Mouse (Mus musculus) heart, embryonic 14.5 days (tissue): Measurements from ENCODE around the gene Tbc1d2. TPM values are rescaled to one million over a fixed set of nuclear protein-coding genes. Genes with fewer than 3 reads are reported as not detected.

ENCODE experiments used
- ATAC-seq: fragments of 200-750 bp; cut with Nextera tagmentation; 2 replicates; pipeline ENCODE4 v1.8.0; 2017; ENCODE audit warnings: low read depth, moderate TSS enrichment; ENCODE audit not compliant: insufficient number of reproducible peaks, insufficient read depth, low FRiP score
- H3K27ac ChIP-seq, 2 experiments: fragments of 200-500 bp in 1 of 2; fragments of 300-500 bp in 1 of 2; sonication (generic) in 1 of 2; replicated peaks in 1 of 2; 2 replicates each; pipeline ENCODE4 v1.5.1; 2012 to 2014; ENCODE audit warnings: low read depth in 2 of 2, low read length in 2 of 2, control low read depth in 1 of 2, mild to moderate bottlenecking in 1 of 2, mixed read lengths in 1 of 2; ENCODE audit not compliant: control insufficient read depth in 1 of 2, insufficient read depth in 1 of 2
- H3K27me3 ChIP-seq: fragments of 300-500 bp; sonication (generic); 2 replicates; pipeline ENCODE4 v1.6.1; 2014; ENCODE audit warnings: mild to moderate bottlenecking, low read length, control low read depth; ENCODE audit not compliant: control insufficient read depth, insufficient read depth
- H3K36me3 ChIP-seq: fragments of 300-500 bp; sonication (generic); 2 replicates; pipeline ENCODE4 v1.6.1; 2014; ENCODE audit warnings: mild to moderate bottlenecking, control low read depth, low read length, mixed read lengths; ENCODE audit not compliant: control insufficient read depth, insufficient read depth
- H3K4me1 ChIP-seq, 2 experiments: fragments of 200-500 bp in 1 of 2; fragments of 300-500 bp in 1 of 2; sonication (generic) in 1 of 2; 2 replicates each; pipeline ENCODE4 v1.6.1; 2012 to 2014; ENCODE audit warnings: low read length in 2 of 2, control low read depth in 1 of 2, mixed read lengths in 1 of 2; ENCODE audit not compliant: control insufficient read depth in 2 of 2, insufficient read depth in 2 of 2
- H3K4me2 ChIP-seq: fragments of 300-500 bp; sonication (generic); 2 replicates; pipeline ENCODE4 v1.6.1; 2014; ENCODE audit warnings: mild to moderate bottlenecking, low read length
- H3K4me3 ChIP-seq, 2 experiments: fragments of 200-500 bp in 1 of 2; fragments of 300-500 bp in 1 of 2; sonication (generic) in 1 of 2; 2 replicates each; pipeline ENCODE4 v1.5.1; 2012 to 2014; ENCODE audit warnings: low read length in 2 of 2, mild to moderate bottlenecking in 2 of 2, control low read depth in 1 of 2, low read depth in 1 of 2, moderate library complexity in 1 of 2; ENCODE audit not compliant: control insufficient read depth in 1 of 2, insufficient read depth in 1 of 2
- H3K9ac ChIP-seq: fragments of 300-500 bp; sonication (generic); 2 replicates; pipeline ENCODE4 v1.6.1; 2014; ENCODE audit warnings: mild to moderate bottlenecking, low read length
- H3K9me3 ChIP-seq: fragments of 300-500 bp; sonication (generic); 2 replicates; pipeline ENCODE4 v1.6.1; 2016; ENCODE audit warnings: low read length, control low read depth; ENCODE audit not compliant: control insufficient read depth
- WGBS: fragments of 180-500 bp; shearing (Covaris S2); extraction: QIAGEN DNeasy Blood & Tissue Kit; methylation state at CpG from one replicate; pipeline ENCODE4 v1.1.7; 2014; 5-methylcytosine and 5-hydroxymethylcytosine counted together
- polyA plus RNA-seq: library from polyadenylated mRNA; unstranded; fragments of >200 nt; fragmentation: Nextera tagmentation; extraction: Ambion mirVana; gene quantifications from 2 replicates; pipeline ENCODE4 v1.2.1, GENCODE M21; 2014

Gene Tbc1d2
- polyA plus RNA-seq, 1 experiment from 2014 or later, result 0.26 TPM

DNA sequence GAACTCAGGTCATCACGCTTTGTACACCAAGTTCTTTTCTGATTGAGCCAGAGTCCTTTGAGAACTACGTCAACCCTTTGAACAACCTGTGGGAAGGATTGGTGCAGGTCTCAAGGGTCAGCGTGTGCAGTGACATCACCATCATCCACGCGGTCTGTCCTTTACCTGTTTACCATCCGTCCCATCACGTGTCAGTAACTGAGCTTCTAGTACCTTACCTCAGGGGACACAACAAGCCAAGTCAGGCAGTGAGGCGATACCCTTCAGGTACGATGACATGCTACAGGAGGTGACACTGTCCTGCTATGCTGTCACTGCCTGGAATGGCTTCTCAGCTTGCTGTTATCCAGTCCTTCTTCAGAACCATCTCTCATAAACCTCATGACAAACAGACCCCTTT is 11.4 kb upstream of the Tbc1d2 start:
- Histone ChIP-seq H3K27ac (no peak overlapping the region), H3K9me3 (no peaks in the 10 kb centered on the region), H3K4me3 (no peak overlapping the region), H3K9ac (no peak overlapping the region), H3K36me3 (no peaks in the 10 kb centered on the region), H3K4me1 (peaks cover 10 to 17% of the 10 kb centered on the region in 2 experiments), H3K4me2 (no peak overlapping the region), H3K27me3 (no peaks in the 10 kb centered on the region)
- no peak for ATAC-seq
- 74% methylated on average over 9 of the region's 9 CpGs for WGBS

GRCm38 (mm10) chr4:46658946-46659345 is 8.9 kb upstream of the Tbc1d2 start:
- H3K36me3 ChIP-seq, result no peaks in the 10 kb centered on the region
- no peak overlapping the region for H3K9ac ChIP-seq
- H3K4me3 ChIP-seq, result no peak overlapping the region
- no peak overlapping the region for H3K27ac ChIP-seq
- peaks cover 8% of the 10 kb centered on the region; the same call in 1 of the 2 replicates for H3K27me3 ChIP-seq
- H3K9me3 ChIP-seq, result no peaks in the 10 kb centered on the region
- H3K4me2 ChIP-seq, result no peak overlapping the region
- WGBS, result 71% methylated on average over 5 of the region's 5 CpGs
- no peak for ATAC-seq
- H3K4me1 ChIP-seq, result peaks cover under 1 to 2% of the 10 kb centered on the region in 2 experiments; a peak in 3 of 4 replicates

DNA sequence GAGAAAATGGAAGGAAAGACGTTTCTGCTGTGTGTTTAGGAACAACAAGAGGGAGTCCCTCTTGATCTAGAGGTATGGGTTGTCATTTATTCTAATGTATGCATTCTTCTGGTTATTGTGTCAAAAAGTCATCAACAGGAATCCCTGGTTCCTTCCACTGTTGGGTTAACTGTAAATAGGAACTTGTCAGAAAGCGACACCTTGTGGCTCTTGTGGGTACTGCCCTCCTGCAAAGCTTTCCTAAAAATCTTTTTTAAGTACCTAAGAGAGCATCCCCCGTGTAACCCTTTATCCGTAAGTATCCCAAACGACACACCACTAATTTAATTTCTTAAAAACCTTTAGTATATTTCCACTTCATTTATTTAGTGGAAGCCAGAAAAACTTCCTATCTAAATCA is 7.1 kb upstream of the Tbc1d2 start:
- no peak overlapping the region for H3K9ac ChIP-seq
- no peak for ATAC-seq
- WGBS, result 7% methylated on average over 5 of the region's 5 CpGs

DNA sequence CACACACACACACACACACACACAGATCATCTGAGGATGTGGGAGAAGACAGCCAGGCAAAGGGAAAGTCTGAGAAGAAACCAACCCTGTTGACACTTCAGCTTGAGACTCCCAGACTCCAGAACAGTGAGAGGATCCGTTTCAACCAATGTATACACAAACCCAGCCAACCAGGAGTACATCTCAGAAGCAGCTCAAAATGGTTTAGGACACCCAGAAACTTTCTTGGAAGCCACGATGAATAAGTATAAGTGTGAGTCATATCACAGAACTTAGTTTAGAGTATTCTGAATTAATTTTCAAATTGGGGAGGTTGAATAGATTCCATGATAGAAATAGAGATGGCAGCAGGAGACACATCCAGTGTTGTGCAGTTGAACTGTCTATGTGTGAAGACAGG is 5.9 kb upstream of the Tbc1d2 start:
- no peak overlapping the region for H3K4me2 ChIP-seq
- H3K4me3 ChIP-seq, result no peak overlapping the region
- no peaks in the 10 kb centered on the region for H3K9me3 ChIP-seq
- no peak overlapping the region for H3K27ac ChIP-seq
- no peak overlapping the region for H3K9ac ChIP-seq
- WGBS, result 66% methylated on average over 2 of the region's 2 CpGs
- H3K27me3 ChIP-seq, result peaks cover 30% of the 10 kb centered on the region
- no peaks in the 10 kb centered on the region for H3K36me3 ChIP-seq
- no peaks in the 10 kb centered on the region for H3K4me1 ChIP-seq
- ATAC-seq, result no peak

More for the DNA sequence above, 7.1 kb upstream of the Tbc1d2 start:
- Histone ChIP-seq H3K9me3 (no peaks in the 10 kb centered on the region), H3K36me3 (no peaks in the 10 kb centered on the region), H3K27ac (no peak overlapping the region), H3K4me2 (no peak overlapping the region), H3K4me3 (no peak overlapping the region), H3K27me3 (peaks cover 19% of the 10 kb centered on the region), H3K4me1 (no peaks in the 10 kb centered on the region)

- Histone ChIP-seq H3K27me3 (peaks cover 32% of the 10 kb centered on the region), H3K4me3 (no peak overlapping the region)
- 55% methylated on average over 1 of the region's 1 CpGs for WGBS
Observed at GRCm38 (mm10) chr4:46655298-46655697, 5.3 kb upstream of the Tbc1d2 start.

DNA sequence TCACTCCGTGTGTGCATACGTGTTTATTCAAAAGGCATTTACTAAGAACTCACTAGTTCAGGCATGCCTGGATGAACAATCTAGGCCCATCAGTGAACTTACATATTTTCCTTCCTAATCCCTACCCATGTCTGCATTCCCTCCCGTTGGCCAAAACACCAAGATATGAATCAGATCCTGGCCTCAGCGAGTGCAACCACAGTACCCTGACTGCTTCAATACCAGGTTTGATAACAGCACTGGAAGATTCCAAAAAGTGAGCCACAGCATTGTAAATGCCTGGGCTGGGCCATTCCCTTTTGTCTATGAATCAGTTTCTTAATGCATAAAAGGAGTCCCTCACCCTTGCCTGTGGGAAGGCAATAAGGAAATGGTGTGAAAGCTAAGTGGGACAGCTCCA is 848 bp downstream of the Tbc1d2 start:
- Histone ChIP-seq H3K27me3 (peaks cover 40% of the 10 kb centered on the region), H3K36me3 (no peaks in the 10 kb centered on the region), H3K9ac (no peak overlapping the region), H3K4me3 (peak overlapping the region; percentile 75 to 82; a peak in 2 of 4 replicates), H3K9me3 (no peaks in the 10 kb centered on the region), H3K27ac (no peak overlapping the region), H3K4me2 (peak overlapping the region; percentile 96), H3K4me1 (peaks cover 6% of the 10 kb centered on the region in 2 experiments)
- no peak for ATAC-seq
- WGBS, result 59% methylated on average over 4 of the region's 4 CpGs

More at GRCm38 (mm10) chr4:46655298-46655697, 5.3 kb upstream of the Tbc1d2 start:
- Histone ChIP-seq H3K9me3 (no peaks in the 10 kb centered on the region), H3K36me3 (no peaks in the 10 kb centered on the region), H3K4me1 (no peaks in the 10 kb centered on the region; a peak in 2 of 4 replicates), H3K4me2 (no peak overlapping the region), H3K27ac (no peak overlapping the region), H3K9ac (no peak overlapping the region)
- ATAC-seq, result no peak

DNA sequence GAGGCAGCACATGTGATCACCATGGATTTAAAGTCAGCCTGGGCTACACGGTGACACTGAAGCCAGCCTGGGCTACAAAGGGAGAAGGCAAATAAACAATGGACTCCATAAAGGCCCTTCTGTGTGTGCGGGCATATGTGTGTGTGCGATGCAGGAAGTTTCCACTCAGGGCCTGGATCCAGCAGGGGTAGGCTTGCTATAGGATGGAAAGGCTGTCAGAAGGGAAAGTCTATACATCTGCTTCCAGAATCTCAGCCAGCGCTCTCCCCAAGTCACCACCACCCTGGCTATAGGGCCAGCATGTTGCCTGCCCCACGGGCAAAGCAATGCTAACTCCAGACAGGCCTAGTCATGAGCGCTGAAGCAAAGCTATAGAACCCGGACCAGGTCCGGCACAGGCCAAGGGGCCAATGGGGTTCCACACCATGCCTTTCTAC is 6.3 kb downstream of the Tbc1d2 start:
- Histone ChIP-seq H3K4me3 (no peak overlapping the region), H3K9ac (no peak overlapping the region)
- no peak for ATAC-seq

More for the DNA sequence above, 6.3 kb downstream of the Tbc1d2 start:
- Histone ChIP-seq H3K4me2 (no peak overlapping the region), H3K9me3 (no peaks in the 10 kb centered on the region), H3K27me3 (peaks cover 4% of the 10 kb centered on the region), H3K27ac (peak overlapping the region; percentile 51 to 59), H3K36me3 (no peaks in the 10 kb centered on the region), H3K4me1 (peaks cover 2 to 3% of the 10 kb centered on the region in 2 experiments; a peak in 1 of 4 replicates)
- 79% methylated on average over 8 of the region's 8 CpGs for WGBS
